Comparison of ENCODE assay signal across 28 mouse cellular contexts in genomic region chr8:94817933-94818332, GRCm38 (mm10). TPM values are rescaled to one million over a fixed set of nuclear protein-coding genes. Genes with fewer than 3 reads are reported as not detected.
DNase-seq lines count a peak whose midpoint lies in the region; ATAC-seq lines count a peak whose summit lies in the region.
"Had no signal": no experiment of that assay in that cellular context is flagged by ENCODE, and none has a peak within 500 bp of the region (broad histone marks: within the 10 kb centered on the region; RNA-seq: fewer than 3 reads in every experiment).

No protein-coding gene starts in this region.

- 94% methylated on average over 11 of the region's 11 CpGs for WGBS in midbrain, embryonic 11.5 days
- 92% methylated on average over 11 of the region's 11 CpGs for WGBS in midbrain, embryonic 16.5 days

- H3K4me3 ChIP-seq in midbrain, embryonic 11.5 days (ENCODE audit: low read depth, low read length): no peak overlapping the region
- H3K4me3 ChIP-seq in midbrain, embryonic 16.5 days (ENCODE audit: low read depth, low read length): no peak overlapping the region
- H3K4me3 ChIP-seq: forebrain, embryonic 10.5 days; forebrain, embryonic 13.5 days; hindbrain, embryonic 10.5 days; hindbrain, embryonic 13.5 days had no signal

- no peak for ATAC-seq in midbrain, embryonic 11.5 days (ENCODE audit: low FRiP score)
- ATAC-seq in midbrain, embryonic 16.5 days: no peak
- ATAC-seq in CD4-positive, CD25-positive, alpha-beta regulatory T cell, adult 4 months: peak; percentile 82
- ATAC-seq: forebrain, embryonic 13.5 days; forebrain, embryonic 16.5 days; hindbrain, embryonic 16.5 days had no signal

- H3K27me3 ChIP-seq in midbrain, embryonic 11.5 days (ENCODE audit: control insufficient read depth, insufficient read depth, low read length): no peaks in the 10 kb centered on the region
- no peaks in the 10 kb centered on the region for H3K27me3 ChIP-seq in midbrain, embryonic 16.5 days (ENCODE audit: control insufficient read depth, insufficient read depth, low read depth, low read length)
- H3K27me3 ChIP-seq: forebrain, embryonic 13.5 days; hindbrain, embryonic 13.5 days had no signal

- H3K36me3 ChIP-seq in midbrain, embryonic 11.5 days (ENCODE audit: control insufficient read depth, insufficient read depth, low read length): peaks cover 4% of the 10 kb centered on the region
- H3K36me3 ChIP-seq in midbrain, embryonic 16.5 days (ENCODE audit: control insufficient read depth, insufficient read depth, low read length): peaks cover 5% of the 10 kb centered on the region

- H3K9me3 ChIP-seq in midbrain, embryonic 11.5 days (ENCODE audit: control insufficient read depth, low read length): no peaks in the 10 kb centered on the region
- no peaks in the 10 kb centered on the region for H3K9me3 ChIP-seq in midbrain, embryonic 16.5 days (replicated peaks; ENCODE audit: control insufficient read depth, low read length, poor library complexity, severe bottlenecking)
- H3K9me3 ChIP-seq: forebrain, embryonic 10.5 days; forebrain, embryonic 13.5 days; hindbrain, embryonic 10.5 days; hindbrain, embryonic 13.5 days had no signal

- no peaks in the 10 kb centered on the region for H3K4me1 ChIP-seq in midbrain, embryonic 11.5 days (ENCODE audit: control insufficient read depth, insufficient read depth, low read length)
- H3K4me1 ChIP-seq in midbrain, embryonic 16.5 days (ENCODE audit: control insufficient read depth, insufficient read depth, low read length): peaks cover 2% of the 10 kb centered on the region; the same call in 1 of the 2 replicates
- H3K4me1 ChIP-seq: forebrain, embryonic 13.5 days; hindbrain, embryonic 13.5 days had no signal

- no peak overlapping the region for H3K4me2 ChIP-seq in midbrain, embryonic 11.5 days
- H3K4me2 ChIP-seq in midbrain, embryonic 16.5 days (ENCODE audit: low read length): no peak overlapping the region
- H3K4me2 ChIP-seq: forebrain, embryonic 13.5 days; heart, embryonic 11.5 days; hindbrain, embryonic 13.5 days had no signal

- intact Hi-C loops in gastrocnemius, postnatal 36 days (cut with DNase I): loop anchor here (10.0 kb wide), 1 partner anchor 293 kb away; no protein-coding TSS in a partner anchor

- H3K9ac ChIP-seq in midbrain, embryonic 11.5 days (ENCODE audit: low read length): no peak overlapping the region
- no peak overlapping the region for H3K9ac ChIP-seq in midbrain, embryonic 16.5 days (ENCODE audit: low read depth, low read length)
- H3K9ac ChIP-seq: forebrain, embryonic 13.5 days; hindbrain, embryonic 13.5 days had no signal

- DNase-seq in midbrain, embryonic 11.5 days (ENCODE audit: low spot score, missing footprints): peak; percentile 19
- DNase-seq in induced T-regulatory cell, adult 2 months (ENCODE audit: low read depth): peak; percentile 41
- no peak for DNase-seq in gastrocnemius, postnatal 36 days
- DNase-seq in layer of hippocampus, postnatal 10 days (ENCODE audit: low spot score in 2 of 2): no peak
- no peak for DNase-seq in heart, postnatal 4 days
- DNase-seq: adrenal gland, adult 2 months; adrenal gland, postnatal 14 days; cerebellum, adult 11 months; cerebellum, adult 8-10 months; cerebellum, postnatal 14 days; gastrocnemius, postnatal 10 days; heart, adult 11 months had no signal

- no peak overlapping the region for H3K27ac ChIP-seq in midbrain, embryonic 11.5 days (ENCODE audit: low read depth, low read length)
- no peak overlapping the region for H3K27ac ChIP-seq in midbrain, embryonic 16.5 days (ENCODE audit: low read length)
- H3K27ac ChIP-seq: forebrain, embryonic 10.5 days; forebrain, embryonic 13.5 days; hindbrain, embryonic 10.5 days; hindbrain, embryonic 13.5 days had no signal

RNA-seq across cellular contexts. Expression of gene Ccl17, which starts 7.7 kb away (rescaled TPM):
- polyA plus RNA-seq in midbrain, embryonic 11.5 days (2014; fragmentation: Nextera tagmentation; extraction: Ambion mirVana): not detected in 2 replicates
- 0.40 and 0.62 TPM in 2 replicates for polyA plus RNA-seq in midbrain, embryonic 16.5 days (2015; fragmentation: Nextera tagmentation; extraction: Ambion mirVana)
- not detected for polyA plus RNA-seq in CD4-positive, CD25-positive, alpha-beta regulatory T cell, adult 4 months (2017; shearing (Covaris generic))
- total RNA-seq in gastrocnemius, postnatal 36 days (2021): not detected
- total RNA-seq in layer of hippocampus, postnatal 10 days (2021): 1 to 10 TPM; 6.4 to 7.5 TPM
- total RNA-seq in heart, postnatal 4 days (2021): under 1 TPM in 1 of 2 experiments, not detected in 1; 0.60 TPM
- total RNA-seq: adrenal gland, postnatal 14 days; gastrocnemius, adult 18-20 months; gastrocnemius, postnatal 10 days; gastrocnemius, postnatal 4 days; heart, adult 8-10 months; heart, postnatal 25 days had no signal
- polyA plus RNA-seq: adrenal gland, adult 2 months; embryonic facial prominence, embryonic 11.5 days; forebrain, embryonic 10.5 days; forebrain, embryonic 13.5 days; heart, postnatal 0 days; hindbrain, embryonic 10.5 days; hindbrain, embryonic 13.5 days; intestine, embryonic 14.5 days had no signal

RNA-seq across cellular contexts. Expression of gene Coq9, which starts 20.2 kb away (rescaled TPM):
- polyA plus RNA-seq in midbrain, embryonic 11.5 days (2014; fragmentation: Nextera tagmentation; extraction: Ambion mirVana): 49.4 and 51.5 TPM in 2 replicates
- 53.5 and 61.2 TPM in 2 replicates for polyA plus RNA-seq in midbrain, embryonic 16.5 days (2015; fragmentation: Nextera tagmentation; extraction: Ambion mirVana)
- 10 to 100 TPM; 45.6 to 67.5 TPM for polyA plus RNA-seq in CD4-positive, CD25-positive, alpha-beta regulatory T cell, adult 4 months (2017; shearing (Covaris generic))
- 100 to 1,000 TPM; 411 to 443 TPM for total RNA-seq in gastrocnemius, postnatal 36 days (2021)
- total RNA-seq in layer of hippocampus, postnatal 10 days (2021): 10 to 100 TPM; 66.3 to 76.9 TPM
- total RNA-seq in heart, postnatal 4 days (2021): 100 to 1,000 TPM; 237 to 239 TPM

RNA-seq across cellular contexts. Expression of gene Ciapin1, which starts 20.2 kb away (rescaled TPM):
- polyA plus RNA-seq in midbrain, embryonic 11.5 days (2014; fragmentation: Nextera tagmentation; extraction: Ambion mirVana): 134 and 154 TPM in 2 replicates
- polyA plus RNA-seq in midbrain, embryonic 16.5 days (2015; fragmentation: Nextera tagmentation; extraction: Ambion mirVana): 188 and 194 TPM in 2 replicates
- 100 to 1,000 TPM in 1 of 2 experiments, 10 to 100 TPM in 1; 79.2 to 108 TPM for polyA plus RNA-seq in CD4-positive, CD25-positive, alpha-beta regulatory T cell, adult 4 months (2017; shearing (Covaris generic))
- total RNA-seq in gastrocnemius, postnatal 36 days (2021): 10 to 100 TPM; 31.9 to 34.4 TPM
- total RNA-seq in layer of hippocampus, postnatal 10 days (2021): 10 to 100 TPM; 73.4 to 95.8 TPM
- total RNA-seq in heart, postnatal 4 days (2021): 10 to 100 TPM; 84.5 to 91.1 TPM

RNA-seq across cellular contexts. Expression of gene Polr2c, which starts 39.3 kb away (rescaled TPM):
- 160 and 169 TPM in 2 replicates for polyA plus RNA-seq in midbrain, embryonic 11.5 days (2014; fragmentation: Nextera tagmentation; extraction: Ambion mirVana)
- 111 and 112 TPM in 2 replicates for polyA plus RNA-seq in midbrain, embryonic 16.5 days (2015; fragmentation: Nextera tagmentation; extraction: Ambion mirVana)
- polyA plus RNA-seq in CD4-positive, CD25-positive, alpha-beta regulatory T cell, adult 4 months (2017; shearing (Covaris generic)): 100 to 1,000 TPM in 1 of 2 experiments, 10 to 100 TPM in 1; 87.2 to 106 TPM
- 10 to 100 TPM; 34.3 to 44.5 TPM for total RNA-seq in gastrocnemius, postnatal 36 days (2021)
- 10 to 100 TPM; 52.8 to 58.3 TPM for total RNA-seq in layer of hippocampus, postnatal 10 days (2021)
- 10 to 100 TPM; 63.3 to 74.8 TPM for total RNA-seq in heart, postnatal 4 days (2021)

RNA-seq across cellular contexts. Expression of gene Cx3cl1, which starts 46.1 kb away (rescaled TPM):
- polyA plus RNA-seq in midbrain, embryonic 11.5 days (2014; fragmentation: Nextera tagmentation; extraction: Ambion mirVana): 9.4 and 10.4 TPM in 2 replicates
- polyA plus RNA-seq in midbrain, embryonic 16.5 days (2015; fragmentation: Nextera tagmentation; extraction: Ambion mirVana): 38.4 and 55.8 TPM in 2 replicates
- polyA plus RNA-seq in CD4-positive, CD25-positive, alpha-beta regulatory T cell, adult 4 months (2017; shearing (Covaris generic)): not detected
- 1 to 10 TPM in 1 of 2 experiments, under 1 TPM in 1; 0.52 to 1.6 TPM for total RNA-seq in gastrocnemius, postnatal 36 days (2021)
- total RNA-seq in layer of hippocampus, postnatal 10 days (2021): 100 to 1,000 TPM; 348 to 361 TPM
- total RNA-seq in heart, postnatal 4 days (2021): 1 to 10 TPM; 4.1 to 4.5 TPM

Comparison
In these comparisons a context has a peak if more than half of its experiments do, and no peak if none do; other contexts are left out.
1. DNase-seq: peak in midbrain, embryonic 11.5 days (single experiment) and induced T-regulatory cell, adult 2 months (single experiment); none in gastrocnemius, postnatal 36 days (0 of 2), layer of hippocampus, postnatal 10 days (0 of 2) and heart, postnatal 4 days (single experiment).
2. RNA of gene Ccl17, which starts 7.7 kb away (total RNA-seq): 6.4 to 7.5 TPM in layer of hippocampus, postnatal 10 days; 0.60 TPM in heart, postnatal 4 days and not detected in gastrocnemius, postnatal 36 days; every median in the first group is over 4 times any median in the second.